Mouse (Mus musculus) brown adipose tissue, adult 24 weeks (tissue): ENCODE data around the gene Rgs7. TPM values are rescaled to one million over a fixed set of nuclear protein-coding genes. Genes with fewer than 3 reads are reported as not detected.

Experiments
- H3K27ac ChIP-seq: fragments of 200-500 bp; replicated peaks from 2 replicates; pipeline ENCODE4 v1.5.1; 2012; ENCODE audit warnings: low read depth, mild to moderate bottlenecking, low read length
- H3K4me1 ChIP-seq: fragments of 200-500 bp; 2 replicates; pipeline ENCODE4 v1.6.1; 2012; ENCODE audit warnings: low read length, mixed read lengths; ENCODE audit not compliant: control insufficient read depth, insufficient read depth, insufficient read length
- H3K4me3 ChIP-seq: fragments of 200-500 bp; 2 replicates; pipeline ENCODE4 v1.5.1; 2012; ENCODE audit warnings: low read depth, mild to moderate bottlenecking, low read length, moderate library complexity; ENCODE audit not compliant: insufficient read depth
- polyA plus RNA-seq: library from polyadenylated mRNA; stranded (reverse); fragments of >200 nt; gene quantifications from 2 replicates; pipeline ENCODE4 v1.2.4, GENCODE M21; 2012; ENCODE audit not compliant: missing spikeins, insufficient read depth, insufficient read length

Gene Rgs7
- polyA plus RNA-seq, 1 experiment, result 49.8 TPM

GRCm38 (mm10) chr1:175105426-175105825 is 386.9 kb downstream of the Rgs7 start:
- no peak overlapping the region for H3K4me3 ChIP-seq
- no peaks in the 10 kb centered on the region for H3K4me1 ChIP-seq
- no peak overlapping the region for H3K27ac ChIP-seq

- no peak overlapping the region for H3K27ac ChIP-seq
- no peaks in the 10 kb centered on the region for H3K4me1 ChIP-seq
- H3K4me3 ChIP-seq, result no peak overlapping the region
Observed at GRCm38 (mm10) chr1:175097014-175097413, 395.3 kb downstream of the Rgs7 start.

- no peak overlapping the region for H3K4me3 ChIP-seq
- H3K27ac ChIP-seq, result no peak overlapping the region
- H3K4me1 ChIP-seq, result no peaks in the 10 kb centered on the region
Observed at GRCm38 (mm10) chr1:175082104-175082503, 410.2 kb downstream of the Rgs7 start.

GRCm38 (mm10) chr1:175079819-175080608 is 412.3 kb downstream of the Rgs7 start:
- Histone ChIP-seq H3K4me1 (no peaks in the 10 kb centered on the region), H3K27ac (no peak overlapping the region), H3K4me3 (no peak overlapping the region)

- H3K4me1 ChIP-seq, result no peaks in the 10 kb centered on the region
- H3K27ac ChIP-seq, result no peak overlapping the region
- H3K4me3 ChIP-seq, result no peak overlapping the region
Observed at GRCm38 (mm10) chr1:175073500-175074232, 418.6 kb downstream of the Rgs7 start.

GRCm38 (mm10) chr1:175069758-175070290 is 422.5 kb downstream of the Rgs7 start:
- Histone ChIP-seq H3K4me1 (no peaks in the 10 kb centered on the region), H3K27ac (no peak overlapping the region), H3K4me3 (no peak overlapping the region)

GRCm38 (mm10) chr1:175049121-175049520 is 443.2 kb downstream of the Rgs7 start:
- H3K4me3 ChIP-seq, result no peak overlapping the region
- no peak overlapping the region for H3K27ac ChIP-seq
- no peaks in the 10 kb centered on the region for H3K4me1 ChIP-seq

- H3K4me1 ChIP-seq, result no peaks in the 10 kb centered on the region
- no peak overlapping the region for H3K4me3 ChIP-seq
- H3K27ac ChIP-seq, result no peak overlapping the region
Observed at GRCm38 (mm10) chr1:175041167-175041817, 451.0 kb downstream of the Rgs7 start.

GRCm38 (mm10) chr1:175040038-175040437 is 452.3 kb downstream of the Rgs7 start:
- no peak overlapping the region for H3K4me3 ChIP-seq
- H3K4me1 ChIP-seq, result no peaks in the 10 kb centered on the region
- H3K27ac ChIP-seq, result no peak overlapping the region

- H3K27ac ChIP-seq, result no peak overlapping the region
- no peaks in the 10 kb centered on the region for H3K4me1 ChIP-seq
- no peak overlapping the region for H3K4me3 ChIP-seq
Observed at GRCm38 (mm10) chr1:175039567-175039966, 452.7 kb downstream of the Rgs7 start.

GRCm38 (mm10) chr1:175035461-175035860 is 456.8 kb downstream of the Rgs7 start:
- Histone ChIP-seq H3K27ac (no peak overlapping the region), H3K4me3 (no peak overlapping the region), H3K4me1 (no peaks in the 10 kb centered on the region)

- H3K27ac ChIP-seq, result no peak overlapping the region
- no peak overlapping the region for H3K4me3 ChIP-seq
Observed at GRCm38 (mm10) chr1:175032015-175032414, 460.3 kb downstream of the Rgs7 start.

GRCm38 (mm10) chr1:175028716-175029204 is 463.5 kb downstream of the Rgs7 start:
- Histone ChIP-seq H3K4me1 (no peaks in the 10 kb centered on the region), H3K27ac (no peak overlapping the region), H3K4me3 (no peak overlapping the region)

More at GRCm38 (mm10) chr1:175032015-175032414, 460.3 kb downstream of the Rgs7 start:
- no peaks in the 10 kb centered on the region for H3K4me1 ChIP-seq

GRCm38 (mm10) chr1:175028267-175028666 is 464.0 kb downstream of the Rgs7 start:
- Histone ChIP-seq H3K4me1 (no peaks in the 10 kb centered on the region), H3K4me3 (no peak overlapping the region), H3K27ac (no peak overlapping the region)

- H3K4me1 ChIP-seq, result no peaks in the 10 kb centered on the region
- no peak overlapping the region for H3K27ac ChIP-seq
- no peak overlapping the region for H3K4me3 ChIP-seq
Observed at GRCm38 (mm10) chr1:175025781-175026309, 466.5 kb downstream of the Rgs7 start.
